Mouse (Mus musculus) retina, postnatal 7 days (tissue): ENCODE measurements around the gene Rpl4.
"Not testable (repeated sequence)": the region's sequence is repeated elsewhere in the genome, so short reads cannot be mapped to it uniquely, and the experiment has no call there.

Source experiments
- DNase-seq: peaks from one replicate; pipeline ENCODE4 v3.0.0-alpha.2; 2012; ENCODE audit warnings: low read depth, low spot score

The Rpl4 gene

DNA sequence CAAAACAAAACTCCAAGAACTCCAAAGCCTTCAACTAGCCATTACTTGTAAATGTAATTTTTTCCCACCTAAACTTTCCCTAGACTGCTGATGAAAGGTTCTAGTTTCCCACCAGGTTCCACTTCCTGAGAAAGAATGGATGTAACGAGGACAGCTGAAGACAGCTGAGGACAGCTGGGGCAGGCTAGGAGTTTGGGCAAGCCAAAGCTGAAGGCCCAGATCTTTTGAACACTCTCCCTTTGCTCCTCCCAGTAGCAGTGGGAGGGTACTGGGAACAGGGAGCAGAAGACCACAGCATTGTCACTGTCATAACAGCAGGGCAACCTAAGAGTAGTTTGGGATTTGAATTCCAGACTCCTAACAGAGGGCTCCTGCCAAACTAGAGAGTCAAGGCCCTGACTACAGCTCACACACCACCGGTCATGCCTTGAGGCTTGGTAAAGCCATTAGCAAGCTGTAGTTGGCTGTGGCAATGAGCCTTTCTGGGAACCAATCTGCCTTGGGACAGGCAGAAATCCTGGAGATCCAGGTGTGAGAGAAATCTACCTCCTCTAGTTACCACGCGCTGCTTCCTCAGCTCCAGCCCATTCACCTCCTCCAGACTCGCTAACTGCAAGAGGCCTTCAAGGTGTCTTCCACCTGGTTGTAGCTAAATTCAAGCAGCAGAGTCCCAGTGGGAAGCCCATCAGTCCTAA, 25.0 kb downstream of the Rpl4 start:
- no peak for DNase-seq

- not testable (repeated sequence) for DNase-seq
These were observed 25.7 kb downstream of the Rpl4 start for GRCm38 (mm10) chr9:64198763-64199418.

- DNase-seq, result no peak
These were observed 26.7 kb downstream of the Rpl4 start for GRCm38 (mm10) chr9:64199897-64200296.

- no peak for DNase-seq
These were observed 29.2 kb downstream of the Rpl4 start for GRCm38 (mm10) chr9:64202331-64202730.

- DNase-seq, result no peak
These were observed 29.7 kb downstream of the Rpl4 start for GRCm38 (mm10) chr9:64202866-64203265.

- DNase-seq, result no peak
These were observed 34.4 kb downstream of the Rpl4 start for GRCm38 (mm10) chr9:64207509-64208084.

- no peak for DNase-seq
These were observed 41.3 kb downstream of the Rpl4 start for GRCm38 (mm10) chr9:64214452-64214851.

- no peak for DNase-seq
These were observed 42.9 kb downstream of the Rpl4 start for GRCm38 (mm10) chr9:64216090-64216489.

- DNase-seq, result no peak
These were observed 43.5 kb downstream of the Rpl4 start for GRCm38 (mm10) chr9:64216641-64217040.

GRCm38 (mm10) chr9:64217887-64218286, 44.7 kb downstream of the Rpl4 start:
- no peak for DNase-seq

DNA sequence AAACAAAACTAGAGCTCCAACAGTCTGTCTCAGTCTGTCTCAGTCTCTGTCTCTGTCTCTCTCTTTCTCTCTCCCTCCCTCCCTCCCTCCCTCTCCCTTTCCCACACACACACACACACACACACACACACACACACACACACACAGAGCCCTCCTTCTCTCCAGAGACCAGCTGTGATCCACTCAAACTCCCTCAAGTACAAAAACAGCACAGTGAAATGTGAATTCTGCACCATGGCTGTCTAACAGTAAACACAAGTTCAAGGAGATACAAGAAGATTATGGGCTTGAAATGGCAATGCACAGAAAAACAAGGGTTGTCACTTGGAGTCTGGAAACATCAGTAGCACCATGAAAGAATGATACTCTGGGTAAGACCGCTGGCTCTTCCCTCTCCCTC, 46.1 kb downstream of the Rpl4 start:
- DNase-seq, result no peak

DNA sequence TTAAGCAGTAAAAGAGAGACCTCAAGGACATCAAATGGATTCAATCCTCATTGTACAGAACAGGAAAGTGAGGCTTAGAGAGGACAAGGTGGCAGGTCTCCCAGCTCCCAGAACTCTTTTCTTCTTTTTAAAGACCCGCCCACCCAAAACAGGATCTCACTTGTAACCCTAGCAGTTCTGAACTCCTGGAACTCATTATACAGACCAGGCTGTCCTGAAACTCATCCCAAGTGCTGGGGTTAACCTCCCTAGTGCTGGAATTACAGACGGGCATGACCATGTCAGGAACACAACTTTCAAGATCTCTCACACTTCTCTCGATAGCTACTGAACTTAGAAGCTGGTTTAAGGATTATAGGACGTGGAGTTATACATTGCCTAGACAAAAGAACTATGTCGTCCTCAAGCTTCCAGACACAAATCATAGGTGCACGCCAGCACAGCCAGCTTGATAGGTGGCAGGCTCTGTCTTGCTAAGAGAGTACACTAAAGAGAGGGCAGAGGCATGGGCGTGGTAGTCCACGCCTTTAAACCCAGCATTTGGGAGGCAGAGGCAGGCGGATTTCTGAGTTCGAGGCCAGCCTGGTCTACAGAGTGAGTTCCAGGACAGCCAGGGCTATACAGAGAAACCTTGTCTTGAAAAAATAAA, 46.7 kb downstream of the Rpl4 start:
- DNase-seq, result no peak

- no peak for DNase-seq
These were observed 47.4 kb downstream of the Rpl4 start for GRCm38 (mm10) chr9:64220603-64221002.

- DNase-seq, result no peak
These were observed 48.3 kb downstream of the Rpl4 start for GRCm38 (mm10) chr9:64221480-64221879.

- no peak for DNase-seq
These were observed 48.9 kb downstream of the Rpl4 start for GRCm38 (mm10) chr9:64222098-64222497.

GRCm38 (mm10) chr9:64225805-64226204, 52.6 kb downstream of the Rpl4 start:
- no peak for DNase-seq

DNA sequence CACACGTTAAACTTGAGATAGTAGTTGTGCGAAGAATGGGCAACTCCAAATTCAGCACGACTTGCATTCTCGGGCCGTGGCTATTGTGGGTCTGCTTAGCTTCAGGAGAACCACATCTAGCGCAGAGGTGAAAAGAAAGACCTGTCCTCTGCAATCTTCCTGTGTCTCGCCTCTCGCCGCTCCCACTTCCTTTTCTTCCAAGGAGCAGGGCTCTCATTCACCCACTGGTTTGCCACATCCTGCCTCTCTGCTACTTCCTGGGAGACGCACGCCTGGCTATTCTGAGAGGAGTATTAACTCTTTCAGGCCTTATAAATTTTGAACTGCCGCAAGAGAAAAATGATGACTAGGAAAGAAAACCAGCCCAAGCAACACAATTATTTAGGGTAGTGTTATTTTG, 54.6 kb downstream of the Rpl4 start:
- DNase-seq, result no peak
